Mouse (Mus musculus) E14TG2a.4 (cell line): ENCODE measurements around the gene Dpysl5.

Source experiments
- CTCF ChIP-seq: conservative IDR thresholded peaks from 2 replicates; pipeline ENCODE4 v1.5.1; 2014; ENCODE audit warnings: low read length
- NANOG ChIP-seq: IDR thresholded peaks from 2 replicates; pipeline ENCODE4 v1.6.1; 2014; ENCODE audit warnings: borderline replicate concordance, low read length, mixed read lengths
- POU5F1 ChIP-seq: IDR thresholded peaks from 2 replicates; pipeline ENCODE4 v1.6.1; 2014; ENCODE audit warnings: low read length, borderline replicate concordance

DNA sequence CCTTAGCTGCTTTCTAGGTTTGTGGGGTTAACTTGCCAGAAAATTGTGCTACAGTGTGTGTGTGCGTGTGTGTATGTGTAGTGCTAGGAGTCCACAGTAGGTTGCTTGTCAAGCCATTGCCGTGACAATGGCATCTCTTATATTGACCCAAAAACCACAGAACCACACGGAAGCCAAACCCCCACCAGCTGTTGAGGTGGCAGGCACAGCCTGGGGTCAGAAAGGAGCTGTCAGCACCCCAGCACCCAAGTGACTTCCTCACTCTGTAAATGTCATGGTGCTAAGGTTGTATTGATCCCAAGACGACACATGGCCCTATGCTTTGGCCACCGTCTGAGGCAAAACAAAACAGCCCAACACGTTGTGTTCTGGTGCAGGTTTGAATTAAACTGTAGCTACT lies 87.6 kb downstream of the Dpysl5 start:
- TF ChIP-seq CTCF (no peak), POU5F1 (no peak), NANOG (no peak)
